Mouse (Mus musculus) heart, embryonic 12.5 days (tissue): ENCODE results near the gene Aaas. TPM values are rescaled to one million over a fixed set of nuclear protein-coding genes. Genes with fewer than 3 reads are reported as not detected.
A peak's percentile ranks its signal among the peaks of the same experiment; 100 is the strongest.

ENCODE experiments used
- ATAC-seq: fragments of 200-750 bp; cut with Nextera tagmentation; 2 replicates; pipeline ENCODE4 v1.8.0; 2017; ENCODE audit warnings: moderate TSS enrichment, moderate library complexity; ENCODE audit not compliant: insufficient number of reproducible peaks, low FRiP score
- H3K27ac ChIP-seq: fragments of 300-500 bp; sonication (generic); 2 replicates; pipeline ENCODE4 v1.5.1; 2016; ENCODE audit warnings: mild to moderate bottlenecking, moderate library complexity; ENCODE audit not compliant: poor library complexity, severe bottlenecking
- H3K27me3 ChIP-seq: fragments of 300-500 bp; sonication (generic); replicated peaks from 2 replicates; pipeline ENCODE4 v1.6.1; 2016; ENCODE audit warnings: mild to moderate bottlenecking, moderate library complexity
- H3K36me3 ChIP-seq: fragments of 300-500 bp; sonication (generic); 2 replicates; pipeline ENCODE4 v1.6.1; 2016; ENCODE audit warnings: mild to moderate bottlenecking, moderate library complexity
- H3K4me1 ChIP-seq: fragments of 300-500 bp; sonication (generic); replicated peaks from 2 replicates; pipeline ENCODE4 v1.6.1; 2016; ENCODE audit warnings: mild to moderate bottlenecking
- H3K4me2 ChIP-seq: fragments of 300-500 bp; sonication (generic); 2 replicates; pipeline ENCODE4 v1.6.1; 2016; ENCODE audit warnings: mild to moderate bottlenecking, moderate library complexity
- H3K4me3 ChIP-seq: fragments of 300-500 bp; sonication (generic); 2 replicates; pipeline ENCODE4 v1.5.1; 2016; ENCODE audit warnings: mild to moderate bottlenecking
- H3K9ac ChIP-seq: fragments of 300-500 bp; sonication (generic); 2 replicates; pipeline ENCODE4 v1.6.1; 2016; ENCODE audit warnings: mild to moderate bottlenecking, moderate library complexity
- H3K9me3 ChIP-seq: fragments of 300-500 bp; sonication (generic); replicated peaks from 2 replicates; pipeline ENCODE4 v1.6.1; 2016; ENCODE audit warnings: mild to moderate bottlenecking, moderate library complexity
- WGBS: fragments of 180-500 bp; shearing (Covaris S2); methylation state at CpG from one replicate; pipeline ENCODE4 v1.1.7; 2016; 5-methylcytosine and 5-hydroxymethylcytosine counted together
- polyA plus RNA-seq: library from polyadenylated mRNA; unstranded; fragments of >200 nt; fragmentation: Nextera tagmentation; extraction: Ambion mirVana; gene quantifications from 2 replicates; pipeline ENCODE4 v1.2.1, GENCODE M21; 2016

Gene Aaas
- polyA plus RNA-seq, 1 experiment from 2014 or later, result 53.8 TPM

- H3K4me2 ChIP-seq, result no peak overlapping the region
- H3K9me3 ChIP-seq, result no peaks in the 10 kb centered on the region
- WGBS, result 16% methylated on average over 6 of the region's 6 CpGs
- no peaks in the 10 kb centered on the region for H3K27me3 ChIP-seq
- H3K9ac ChIP-seq, result no peak overlapping the region
- ATAC-seq, result peak; percentile 70
- 0 out of 2 replicates have a peak, but pooled peaks cover 7% of the 10 kb centered on the region for H3K4me1 ChIP-seq
- H3K27ac ChIP-seq, result peak overlapping the region; percentile 61; the same call in 1 of the 2 replicates
- peaks cover 74% of the 10 kb centered on the region for H3K36me3 ChIP-seq
- H3K4me3 ChIP-seq, result no peak overlapping the region
These were observed 48.0 kb downstream of the Aaas start for GRCm38 (mm10) chr15:102302542-102302941.

- Histone ChIP-seq H3K9me3 (no peaks in the 10 kb centered on the region), H3K27me3 (no peaks in the 10 kb centered on the region), H3K4me1 (peaks cover 16% of the 10 kb centered on the region; the same call in 1 of the 2 replicates), H3K36me3 (peaks cover 34% of the 10 kb centered on the region), H3K27ac (no peak overlapping the region), H3K9ac (peak overlapping the region; percentile 72), H3K4me3 (peak overlapping the region; percentile 82), H3K4me2 (peak overlapping the region; percentile 96)
- 5% methylated on average over 24 of the region's 24 CpGs for WGBS
- ATAC-seq, result no peak; the same call in 1 of the 2 replicates
These were observed 54.1 kb downstream of the Aaas start for GRCm38 (mm10) chr15:102296368-102297006.

GRCm38 (mm10) chr15:102295633-102296367, 54.8 kb downstream of the Aaas start, which contains the start of gene Espl1:
Espl1 (plus strand) TSS chr15:102296266.
- 7% methylated on average over 25 of the region's 25 CpGs for WGBS
- ATAC-seq, result peak; percentile 97
- no peak within 1 kb of the TSS for H3K27ac ChIP-seq

More at GRCm38 (mm10) chr15:102295633-102296367, 54.8 kb downstream of the Aaas start, which contains the start of gene Espl1:
- Histone ChIP-seq H3K36me3 (peaks cover 28% of the 10 kb centered on the region), H3K4me3 (peak within 1 kb of the TSS; percentile 82), H3K4me2 (peak within 1 kb of the TSS; percentile 96), H3K9ac (peak within 1 kb of the TSS; percentile 72), H3K4me1 (peaks cover 16% of the 10 kb centered on the region; the same call in 1 of the 2 replicates), H3K27me3 (no peaks in the 10 kb centered on the region), H3K9me3 (no peaks in the 10 kb centered on the region)

Other genes starting within 250 kb of the Aaas start
- 19.8 and 20.9 TPM in 2 replicates for gene Spryd3, start 214.5 kb downstream of the Aaas start, polyA plus RNA-seq
- gene Igfbp6, start 206.4 kb downstream of the Aaas start, polyA plus RNA-seq, result 1.7 and 2.5 TPM in 2 replicates
- gene Soat2, start 200.2 kb downstream of the Aaas start, polyA plus RNA-seq, result 0.87 and 1.2 TPM in 2 replicates
- 47.3 and 48.6 TPM in 2 replicates for gene Zfp740, start 147.5 kb downstream of the Aaas start, polyA plus RNA-seq
- 39.1 and 39.4 TPM in 2 replicates for gene Csad, start 146.0 kb downstream of the Aaas start, polyA plus RNA-seq
- 0.38 and 0.72 TPM in 2 replicates for gene Itgb7, start 118.8 kb downstream of the Aaas start, polyA plus RNA-seq
- gene Rarg, start 93.3 kb downstream of the Aaas start, polyA plus RNA-seq, result 12.0 TPM in 2 replicates
- gene Gm9918, start 80.2 kb downstream of the Aaas start, polyA plus RNA-seq, result 0.19 TPM in 1 of 2 replicates, not detected in the other
- gene Mfsd5, start 71.3 kb downstream of the Aaas start, polyA plus RNA-seq, result 46.2 and 48.2 TPM in 2 replicates
- 24.0 and 26.1 TPM in 2 replicates for gene Espl1, start 54.5 kb downstream of the Aaas start, polyA plus RNA-seq
- gene Pfdn5, start 24.7 kb downstream of the Aaas start, polyA plus RNA-seq, result 267 and 273 TPM in 2 replicates
- gene Myg1, start 19.1 kb downstream of the Aaas start, polyA plus RNA-seq, result 58.8 and 60.7 TPM in 2 replicates
- 0.34 and 0.58 TPM in 2 replicates for gene Sp7, start 16.4 kb upstream of the Aaas start, polyA plus RNA-seq
- gene Sp1, start 55.4 kb upstream of the Aaas start, polyA plus RNA-seq, result 6.9 and 7.3 TPM in 2 replicates
- 0.38 and 0.71 TPM in 2 replicates for gene Amhr2, start 94.6 kb upstream of the Aaas start, polyA plus RNA-seq
- gene Prr13, start 108.3 kb upstream of the Aaas start, polyA plus RNA-seq, result 116 and 119 TPM in 2 replicates
- gene Pcbp2, start 119.8 kb upstream of the Aaas start, polyA plus RNA-seq, result 134 and 142 TPM in 2 replicates
- not detected in 2 replicates for gene Gm10337, start 153.0 kb upstream of the Aaas start, polyA plus RNA-seq
- gene Map3k12, start 166.3 kb upstream of the Aaas start, polyA plus RNA-seq, result 14.7 and 17.3 TPM in 2 replicates
- 100 and 104 TPM in 2 replicates for gene Tarbp2, start 167.4 kb upstream of the Aaas start, polyA plus RNA-seq
- gene Npff, start 174.2 kb upstream of the Aaas start, polyA plus RNA-seq, result 2.2 and 2.8 TPM in 2 replicates